Mouse (Mus musculus) ES-Bruce4 (cell line): Measurements from ENCODE around the gene St6galnac3. TPM values are rescaled to one million over a fixed set of nuclear protein-coding genes. Genes with fewer than 3 reads are reported as not detected.

ENCODE experiments used
- H3K27ac ChIP-seq: 2 replicates; pipeline ENCODE4 v1.5.1; 2012; ENCODE audit warnings: low read length, inconsistent platforms; ENCODE audit not compliant: insufficient read depth
- H3K27me3 ChIP-seq: 2 replicates; pipeline ENCODE4 v1.6.1; 2012; ENCODE audit warnings: mild to moderate bottlenecking, low read length, inconsistent platforms; ENCODE audit not compliant: control insufficient read depth, poor library complexity, insufficient read depth, severe bottlenecking
- H3K36me3 ChIP-seq: 2 replicates; pipeline ENCODE4 v1.6.1; 2012; ENCODE audit warnings: inconsistent platforms, mild to moderate bottlenecking, low read length, moderate library complexity; ENCODE audit not compliant: control insufficient read depth, poor library complexity, insufficient read depth, severe bottlenecking
- H3K4me1 ChIP-seq: one replicate; pipeline ENCODE4 v1.8.1; 2011; ENCODE audit warnings: low read length; ENCODE audit not compliant: control insufficient read depth, insufficient read depth
- H3K4me3 ChIP-seq: 2 replicates; pipeline ENCODE4 v1.5.1; 2011; ENCODE audit warnings: low read depth, mild to moderate bottlenecking, low read length
- H3K9ac ChIP-seq: 2 replicates; pipeline ENCODE4 v1.6.1; 2012; ENCODE audit warnings: low read depth, mild to moderate bottlenecking, inconsistent platforms; ENCODE audit not compliant: poor library complexity, severe bottlenecking
- H3K9me3 ChIP-seq: replicated peaks from 2 replicates; pipeline ENCODE4 v1.6.1; 2012; ENCODE audit warnings: mild to moderate bottlenecking, low read length, inconsistent platforms; ENCODE audit not compliant: control insufficient read depth, poor library complexity, insufficient read depth, severe bottlenecking
- CTCF ChIP-seq: IDR thresholded peaks from one replicate; pipeline ENCODE4 v1.8.1; 2011; ENCODE audit warnings: low read depth, low read length
- EP300 ChIP-seq: IDR thresholded peaks from 2 replicates; pipeline ENCODE4 v1.6.1; 2011; ENCODE audit warnings: low read depth, low read length; ENCODE audit not compliant: insufficient read depth
- POLR2A ChIP-seq: IDR thresholded peaks from one replicate; pipeline ENCODE4 v1.8.1; 2011; ENCODE audit warnings: low read length; ENCODE audit not compliant: insufficient read depth
- polyA plus RNA-seq: library from polyadenylated mRNA; stranded (reverse); fragments of >200 nt; gene quantifications from 2 replicates; pipeline ENCODE4 v1.2.4, GENCODE M21; 2011; ENCODE audit warnings: low read depth; ENCODE audit not compliant: missing spikeins, insufficient read depth, insufficient read length

Gene St6galnac3
- polyA plus RNA-seq, 1 experiment: 4.8 TPM

DNA sequence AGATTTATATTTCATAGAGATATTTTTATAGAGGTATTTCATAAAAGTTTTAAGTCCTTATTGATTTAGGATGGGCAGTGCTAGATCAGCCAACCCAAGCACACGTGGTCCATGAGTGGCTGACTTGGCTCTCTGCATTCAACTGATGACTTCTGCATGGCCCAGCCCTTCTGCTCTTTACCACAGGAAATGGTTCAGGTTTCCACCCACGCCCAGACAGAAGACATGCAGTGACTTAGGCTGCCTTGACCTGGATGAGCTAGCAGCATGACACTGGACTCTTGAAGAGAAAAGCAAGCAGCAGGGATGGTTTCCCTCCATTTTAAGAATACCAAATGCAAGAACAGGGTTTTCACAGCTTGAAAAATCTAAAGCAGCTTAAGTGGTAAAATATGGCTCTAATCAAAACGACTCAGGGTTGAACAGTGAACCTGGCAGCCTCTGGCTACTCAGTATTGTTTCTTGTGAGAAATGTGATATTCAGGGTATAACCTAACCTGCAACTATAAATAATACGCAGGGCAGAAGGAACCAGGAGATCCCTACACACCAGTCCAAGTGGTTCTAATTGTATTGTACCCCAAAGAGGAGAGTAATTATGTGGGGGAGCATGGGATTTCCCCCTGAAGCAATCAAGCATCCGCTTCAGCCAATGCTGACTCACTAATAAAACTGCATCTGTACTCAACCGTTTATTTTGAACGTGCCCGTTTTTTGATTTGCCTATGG, 448.7 kb downstream of the St6galnac3 start:
- Histone ChIP-seq H3K36me3 (no peaks in the 10 kb centered on the region), H3K4me1 (no peaks in the 10 kb centered on the region), H3K9ac (no peak overlapping the region), H3K9me3 (no peaks in the 10 kb centered on the region; the same call in 1 of the 2 replicates), H3K4me3 (no peak overlapping the region), H3K27ac (no peak overlapping the region), H3K27me3 (no peaks in the 10 kb centered on the region; the same call in 1 of the 2 replicates)
- TF ChIP-seq POLR2A (no peak), CTCF (no peak), EP300 (no peak)

- H3K27ac ChIP-seq: no peak overlapping the region
- no peaks in the 10 kb centered on the region for H3K4me1 ChIP-seq
- no peaks in the 10 kb centered on the region for H3K36me3 ChIP-seq
- no peak overlapping the region for H3K4me3 ChIP-seq
- no peaks in the 10 kb centered on the region for H3K27me3 ChIP-seq
- H3K9me3 ChIP-seq: no peaks in the 10 kb centered on the region; the same call in 1 of the 2 replicates
- H3K9ac ChIP-seq: no peak overlapping the region
- TF ChIP-seq EP300 (no peak), POLR2A (no peak), CTCF (no peak)
Measured at GRCm38 (mm10) chr3:153272241-153272640, 452.7 kb downstream of the St6galnac3 start.

GRCm38 (mm10) chr3:153267397-153267796, 457.6 kb downstream of the St6galnac3 start:
- TF ChIP-seq CTCF (no peak), EP300 (no peak), POLR2A (no peak)
- H3K27me3 ChIP-seq: no peaks in the 10 kb centered on the region
- H3K9ac ChIP-seq: no peak overlapping the region
- H3K4me1 ChIP-seq: no peaks in the 10 kb centered on the region
- H3K36me3 ChIP-seq: no peaks in the 10 kb centered on the region
- no peak overlapping the region for H3K4me3 ChIP-seq
- no peak overlapping the region for H3K27ac ChIP-seq
- no peaks in the 10 kb centered on the region for H3K9me3 ChIP-seq

DNA sequence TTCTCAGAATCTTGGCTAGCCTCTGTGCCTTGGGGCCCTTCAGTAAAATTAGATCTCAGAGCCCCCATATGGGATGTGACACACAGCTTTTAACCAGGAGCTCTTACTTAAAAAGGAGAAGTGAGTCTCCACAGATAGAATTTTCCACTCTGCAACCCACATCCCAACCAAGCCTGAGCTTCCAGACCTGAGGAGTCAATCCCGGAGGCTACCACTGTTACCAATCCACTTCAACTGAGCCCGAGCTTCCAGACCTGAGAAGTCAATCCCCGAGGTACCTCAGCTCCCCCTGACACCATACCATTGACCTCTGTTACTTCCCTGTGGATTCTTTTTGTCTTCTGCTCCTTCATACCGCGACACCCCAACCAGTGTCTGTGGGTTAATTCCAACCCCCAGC, 463.0 kb downstream of the St6galnac3 start:
- no peak overlapping the region for H3K27ac ChIP-seq
- no peak overlapping the region for H3K9ac ChIP-seq
- no peaks in the 10 kb centered on the region for H3K4me1 ChIP-seq
- H3K9me3 ChIP-seq: no peaks in the 10 kb centered on the region
- TF ChIP-seq POLR2A (no peak), CTCF (no peak), EP300 (no peak)
- H3K36me3 ChIP-seq: no peaks in the 10 kb centered on the region
- H3K27me3 ChIP-seq: no peaks in the 10 kb centered on the region
- H3K4me3 ChIP-seq: no peak overlapping the region

- Histone ChIP-seq H3K36me3 (no peaks in the 10 kb centered on the region), H3K4me3 (no peak overlapping the region), H3K27me3 (no peaks in the 10 kb centered on the region), H3K27ac (no peak overlapping the region), H3K9me3 (no peaks in the 10 kb centered on the region), H3K9ac (no peak overlapping the region), H3K4me1 (no peaks in the 10 kb centered on the region)
- TF ChIP-seq CTCF (no peak), EP300 (no peak)
Measured at GRCm38 (mm10) chr3:153260225-153260933, 464.6 kb downstream of the St6galnac3 start.

DNA sequence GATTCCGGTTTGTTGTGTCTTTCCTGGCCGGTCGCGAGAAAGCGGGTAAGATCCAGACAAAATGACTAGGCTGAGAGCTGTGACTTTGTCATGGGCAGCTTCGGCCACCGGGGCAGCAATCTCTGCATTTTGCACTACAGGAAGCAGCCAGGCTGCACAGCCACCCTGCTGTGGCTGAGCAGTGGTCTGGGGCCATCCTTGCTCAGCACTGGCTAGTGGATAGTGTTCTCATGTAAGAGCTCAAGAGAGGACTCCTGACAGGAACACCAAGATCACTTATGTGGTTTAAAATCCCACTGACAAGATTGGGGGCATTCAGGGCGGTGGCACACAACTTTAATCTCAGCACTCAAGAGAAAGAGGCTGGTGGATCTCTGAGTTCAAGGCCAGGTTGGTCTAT, 469.1 kb downstream of the St6galnac3 start:
- H3K4me1 ChIP-seq: no peaks in the 10 kb centered on the region
- no peak overlapping the region for H3K4me3 ChIP-seq
- H3K9me3 ChIP-seq: no peaks in the 10 kb centered on the region
- H3K9ac ChIP-seq: no peak overlapping the region
- no peaks in the 10 kb centered on the region for H3K27me3 ChIP-seq
- H3K27ac ChIP-seq: no peak overlapping the region
- TF ChIP-seq EP300: no peak
- no peak for TF ChIP-seq CTCF
- H3K36me3 ChIP-seq: no peaks in the 10 kb centered on the region
